Mouse (Mus musculus) heart, postnatal 0 days (tissue): ENCODE results near the gene Nrip1. TPM values are rescaled to one million over a fixed set of nuclear protein-coding genes. Genes with fewer than 3 reads are reported as not detected.
"Not testable (repeated sequence)": the region's sequence is repeated elsewhere in the genome, so short reads cannot be mapped to it uniquely, and the experiment has no call there.

Experiments used
- ATAC-seq: fragments of 200-750 bp; cut with Nextera tagmentation; 2 replicates; pipeline ENCODE4 v1.8.0; 2017; ENCODE audit warnings: low read depth, moderate number of reproducible peaks, moderate library complexity; ENCODE audit not compliant: insufficient read depth
- DNase-seq: peaks from one replicate; pipeline ENCODE4 v3.0.0-alpha.2; 2016; ENCODE audit warnings: low spot score
- H3K27ac ChIP-seq: fragments of 300-500 bp; sonication (generic); 2 replicates; pipeline ENCODE4 v1.5.1; 2014; ENCODE audit warnings: low read depth, mild to moderate bottlenecking
- H3K27me3 ChIP-seq: fragments of 300-500 bp; sonication (generic); 2 replicates; pipeline ENCODE4 v1.6.1; 2014; ENCODE audit warnings: low read length, mixed read lengths; ENCODE audit not compliant: control insufficient read depth, insufficient read depth
- H3K36me3 ChIP-seq: fragments of 300-500 bp; sonication (generic); replicated peaks from 2 replicates; pipeline ENCODE4 v1.6.1; 2014; ENCODE audit warnings: low read length, mixed read lengths; ENCODE audit not compliant: control insufficient read depth, insufficient read depth
- H3K4me1 ChIP-seq: fragments of 300-500 bp; sonication (generic); 2 replicates; pipeline ENCODE4 v1.6.1; 2014; ENCODE audit warnings: antibody characterized with exemption; ENCODE audit not compliant: control insufficient read depth, insufficient read depth
- H3K4me2 ChIP-seq: fragments of 300-500 bp; sonication (generic); 2 replicates; pipeline ENCODE4 v1.6.1; 2014; ENCODE audit warnings: low read depth, mild to moderate bottlenecking, low read length, moderate library complexity
- H3K4me3 ChIP-seq: fragments of 300-500 bp; sonication (generic); 2 replicates; pipeline ENCODE4 v1.5.1; 2014; ENCODE audit warnings: low read depth, low read length
- H3K9ac ChIP-seq: fragments of 300-500 bp; sonication (generic); replicated peaks from 2 replicates; pipeline ENCODE4 v1.6.1; 2014; ENCODE audit warnings: low read depth, low read length, mixed read lengths
- H3K9me3 ChIP-seq: fragments of 300-500 bp; sonication (generic); replicated peaks from 2 replicates; pipeline ENCODE4 v1.6.1; 2016; ENCODE audit warnings: low read length; ENCODE audit not compliant: control insufficient read depth
- CTCF ChIP-seq: IDR thresholded peaks from 2 replicates; pipeline ENCODE4 v1.5.1; 2016; ENCODE audit warnings: antibody characterized with exemption, control low read depth, low read depth
- EP300 ChIP-seq: IDR thresholded peaks from 2 replicates; pipeline ENCODE4 v1.6.1; 2016; ENCODE audit warnings: antibody characterized with exemption, low read depth
- WGBS: fragments of 180-500 bp; shearing (Covaris S2); extraction: QIAGEN DNeasy Blood & Tissue Kit; methylation state at CpG from one replicate; pipeline ENCODE4 v1.1.7; 2014; 5-methylcytosine and 5-hydroxymethylcytosine counted together
- polyA plus RNA-seq: library from polyadenylated mRNA; unstranded; fragments of >200 nt; fragmentation: Nextera tagmentation; extraction: Ambion mirVana; gene quantifications from 2 replicates; pipeline ENCODE4 v1.2.1, GENCODE M21; 2015
- total RNA-seq: library from RNA; depleted of rRNA; stranded (reverse); fragments of >200 nt; gene quantifications from 2 replicates; pipeline ENCODE4 v1.2.3, GENCODE M21; 2014; ENCODE audit warnings: low replicate concordance

Nrip1 gene
- total and polyA plus RNA-seq, 2 experiments from 2014 or later, result 9.0 to 13.3 TPM

DNA sequence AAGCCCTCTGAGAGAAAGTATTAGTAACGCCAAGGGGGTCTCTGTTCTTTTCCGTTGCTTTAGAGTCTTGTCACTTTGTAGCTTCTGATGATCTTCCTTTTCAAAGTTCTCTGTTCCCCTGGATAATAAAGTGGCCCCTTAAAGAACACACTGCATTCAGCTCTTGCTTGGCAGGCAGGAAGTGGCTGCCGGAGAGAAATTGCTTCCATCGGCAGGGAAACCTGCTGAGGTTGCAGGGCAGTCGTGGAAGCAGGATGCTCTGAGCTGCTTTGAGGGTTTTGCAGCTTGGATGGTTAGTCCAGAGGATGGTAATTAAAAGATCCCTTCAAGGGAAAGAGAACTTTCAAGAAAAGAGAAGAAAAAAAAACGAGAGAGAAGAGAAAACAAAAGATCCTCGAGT lies 33.3 kb upstream of the Nrip1 start:
- Histone ChIP-seq H3K4me2 (peak overlapping the region; percentile 32), H3K27ac (peak overlapping the region; percentile 28; the same call in 1 of the 2 replicates), H3K9me3 (no peaks in the 10 kb centered on the region), H3K9ac (no peak overlapping the region), H3K36me3 (no peaks in the 10 kb centered on the region), H3K4me1 (no peaks in the 10 kb centered on the region), H3K27me3 (no peaks in the 10 kb centered on the region), H3K4me3 (no peak overlapping the region)
- no peak for TF ChIP-seq EP300
- no peak for TF ChIP-seq CTCF
- 36% methylated on average over 7 of the region's 7 CpGs for WGBS
- ATAC-seq (no peak), DNase-seq (no peak)

GRCm38 (mm10) chr16:76406319-76406718 lies 32.7 kb upstream of the Nrip1 start:
- no peak for TF ChIP-seq EP300
- TF ChIP-seq CTCF, result no peak
- H3K27ac ChIP-seq, result no peak overlapping the region
- H3K27me3 ChIP-seq, result no peaks in the 10 kb centered on the region
- DNase-seq, result peak; percentile 39
- H3K4me1 ChIP-seq, result no peaks in the 10 kb centered on the region
- no peaks in the 10 kb centered on the region for H3K36me3 ChIP-seq
- no peak overlapping the region for H3K4me2 ChIP-seq
- 0 out of 2 replicates have a peak, but pooled peaks have one; percentile 63 for ATAC-seq
- no peak overlapping the region for H3K9ac ChIP-seq
- H3K4me3 ChIP-seq, result no peak overlapping the region
- 49% methylated on average over 7 of the region's 7 CpGs for WGBS
- H3K9me3 ChIP-seq, result no peaks in the 10 kb centered on the region

DNA sequence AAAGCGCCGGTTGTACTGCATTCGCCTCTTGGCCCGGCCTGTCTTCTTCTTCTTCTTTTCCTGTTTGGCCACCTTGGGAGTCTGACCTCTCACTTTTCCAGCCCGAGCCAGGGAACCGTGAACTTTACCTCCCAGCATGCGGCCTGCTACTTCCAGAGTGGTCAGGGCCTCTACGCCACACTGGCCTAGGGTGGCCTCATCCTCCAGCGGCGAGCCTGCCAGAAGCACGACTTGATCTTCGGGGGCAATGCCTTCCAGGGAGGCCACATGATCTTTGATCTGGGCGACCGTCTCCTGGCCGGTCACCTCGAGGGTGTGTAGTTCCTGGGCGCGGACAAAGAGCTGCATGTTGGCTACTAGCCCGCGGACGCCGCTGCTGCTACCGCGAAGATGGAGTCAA lies 29.7 kb upstream of the Nrip1 start:
- not testable (repeated sequence) for H3K4me1 ChIP-seq, H3K36me3 ChIP-seq, H3K9me3 ChIP-seq, H3K4me2 ChIP-seq, ATAC-seq, H3K27ac ChIP-seq, DNase-seq, H3K27me3 ChIP-seq, H3K4me3 ChIP-seq, H3K9ac ChIP-seq
- WGBS, result 91% methylated on average over 22 of the region's 24 CpGs

- ATAC-seq (no peak), DNase-seq (no peak)
- WGBS, result 29% methylated on average over 1 of the region's 1 CpGs
- Histone ChIP-seq H3K4me1 (no peaks in the 10 kb centered on the region; the same call in 1 of the 2 replicates), H3K9me3 (no peaks in the 10 kb centered on the region), H3K27me3 (no peaks in the 10 kb centered on the region), H3K27ac (no peak overlapping the region), H3K4me3 (no peak overlapping the region), H3K4me2 (no peak overlapping the region), H3K36me3 (no peaks in the 10 kb centered on the region), H3K9ac (no peak overlapping the region)
- TF ChIP-seq EP300, result no peak
- TF ChIP-seq CTCF, result no peak
Observed at GRCm38 (mm10) chr16:76396512-76396911, 22.9 kb upstream of the Nrip1 start.

DNA sequence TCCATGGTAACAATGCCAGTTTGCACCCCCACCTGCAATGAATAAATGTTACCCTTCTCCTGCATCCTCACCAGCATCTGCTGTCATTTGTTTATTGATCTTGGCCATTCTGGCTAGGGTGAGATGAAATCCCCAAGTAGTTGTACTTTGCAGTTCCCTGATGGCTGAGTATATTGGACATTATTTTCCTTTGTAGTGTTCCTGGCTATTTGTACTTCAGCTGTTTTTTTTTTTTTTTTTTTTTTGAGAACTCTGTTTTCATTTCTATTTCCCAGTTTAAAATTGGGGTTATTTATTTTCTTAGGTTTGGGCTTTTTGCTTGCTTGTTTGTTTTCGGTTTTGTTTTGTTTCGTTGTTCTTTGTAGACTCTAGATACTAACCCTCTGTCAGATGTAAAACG lies 19.6 kb upstream of the Nrip1 start:
- no peaks in the 10 kb centered on the region for H3K36me3 ChIP-seq
- H3K9ac ChIP-seq, result no peak overlapping the region
- H3K27ac ChIP-seq, result no peak overlapping the region
- DNase-seq (no peak), ATAC-seq (no peak)
- no peaks in the 10 kb centered on the region for H3K27me3 ChIP-seq
- no peaks in the 10 kb centered on the region for H3K9me3 ChIP-seq
- no peaks in the 10 kb centered on the region; the same call in 1 of the 2 replicates for H3K4me1 ChIP-seq
- 84% methylated on average over 3 of the region's 3 CpGs for WGBS
- TF ChIP-seq EP300 (no peak), CTCF (no peak)
- no peak overlapping the region for H3K4me2 ChIP-seq
- H3K4me3 ChIP-seq, result no peak overlapping the region

GRCm38 (mm10) chr16:76386496-76386895 lies 12.9 kb upstream of the Nrip1 start:
- H3K4me1 ChIP-seq, result no peaks in the 10 kb centered on the region
- WGBS, result 70% methylated on average over 5 of the region's 5 CpGs
- no peak for DNase-seq
- no peak overlapping the region for H3K4me2 ChIP-seq
- H3K9me3 ChIP-seq, result no peaks in the 10 kb centered on the region
- H3K27ac ChIP-seq, result no peak overlapping the region
- H3K27me3 ChIP-seq, result no peaks in the 10 kb centered on the region
- no peak for TF ChIP-seq CTCF
- H3K36me3 ChIP-seq, result no peaks in the 10 kb centered on the region
- no peak overlapping the region for H3K9ac ChIP-seq
- H3K4me3 ChIP-seq, result no peak overlapping the region
- no peak for ATAC-seq
